7 mouse cellular contexts compared by ENCODE assay signal in genomic region chr11:115708209-115708876, GRCm38 (mm10). TPM values are rescaled to one million over a fixed set of nuclear protein-coding genes. Genes with fewer than 3 reads are reported as not detected.
A peak's percentile ranks its signal among the peaks of the same experiment; 100 is the strongest.
DNase-seq lines count a peak whose midpoint lies in the region; ATAC-seq lines count a peak whose summit lies in the region.

Gene Grb2 (minus strand): TSS chr11:115708597.

- ATAC-seq in embryonic facial prominence, embryonic 12.5 days (ENCODE audit: insufficient number of reproducible peaks, insufficient read depth, low FRiP score, low TSS enrichment): peak; percentile 94
- peak; percentile 94 for ATAC-seq in limb, embryonic 11.5 days (ENCODE audit: insufficient number of reproducible peaks, low FRiP score, low TSS enrichment, low read depth)
- ATAC-seq in midbrain, embryonic 14.5 days (ENCODE audit: low FRiP score, low TSS enrichment): peak; percentile 95

- peak within 1 kb of the TSS; percentile 100 for H3K4me3 ChIP-seq in embryonic facial prominence, embryonic 12.5 days
- peak within 1 kb of the TSS; percentile 97 for H3K4me3 ChIP-seq in limb, embryonic 11.5 days (ENCODE audit: low read depth, low read length)
- H3K4me3 ChIP-seq in midbrain, embryonic 14.5 days (replicated peaks; ENCODE audit: low read depth, low read length): peak within 1 kb of the TSS; percentile 99

- peaks cover 21% of the 10 kb centered on the region for H3K4me1 ChIP-seq in embryonic facial prominence, embryonic 12.5 days
- peaks cover 10% of the 10 kb centered on the region for H3K4me1 ChIP-seq in limb, embryonic 11.5 days (ENCODE audit: control insufficient read depth, insufficient read depth, low read length)
- peaks cover 18% of the 10 kb centered on the region for H3K4me1 ChIP-seq in midbrain, embryonic 14.5 days (ENCODE audit: control insufficient read depth, insufficient read depth, low read length)

- H3K4me2 ChIP-seq in embryonic facial prominence, embryonic 12.5 days (replicated peaks): peak within 1 kb of the TSS; percentile 89
- peak within 1 kb of the TSS; percentile 80 for H3K4me2 ChIP-seq in limb, embryonic 11.5 days (ENCODE audit: low read depth, severe bottlenecking)
- H3K4me2 ChIP-seq in midbrain, embryonic 14.5 days (ENCODE audit: low read length): peak within 1 kb of the TSS; percentile 84

- H3K27ac ChIP-seq in embryonic facial prominence, embryonic 12.5 days: peak within 1 kb of the TSS; percentile 93
- H3K27ac ChIP-seq in limb, embryonic 11.5 days (replicated peaks; ENCODE audit: low read depth, low read length): peak within 1 kb of the TSS; percentile 77
- H3K27ac ChIP-seq in midbrain, embryonic 14.5 days (replicated peaks; ENCODE audit: low read depth, low read length): peak within 1 kb of the TSS; percentile 95

- H3K9me3 ChIP-seq in embryonic facial prominence, embryonic 12.5 days: no peaks in the 10 kb centered on the region
- no peaks in the 10 kb centered on the region for H3K9me3 ChIP-seq in limb, embryonic 11.5 days (ENCODE audit: control insufficient read depth, low read length)
- no peaks in the 10 kb centered on the region for H3K9me3 ChIP-seq in midbrain, embryonic 14.5 days (ENCODE audit: control insufficient read depth, low read length)

- DNase-seq in adrenal gland, postnatal 25 days: peak; percentile 100
- DNase-seq in heart, adult 11 months: peak; percentile 100
- peak; percentile 96 for DNase-seq in kidney, adult 18-20 months
- peak; percentile 99 for DNase-seq in limb, embryonic 11.5 days (ENCODE audit: low spot score)
- DNase-seq in midbrain, embryonic 14.5 days: peak; percentile 99
- DNase-seq in spleen, adult 18-20 months: peak; percentile 98

- under 1% methylated on average over 67 of the region's 91 CpGs for WGBS in embryonic facial prominence, embryonic 12.5 days
- under 1% methylated on average over 29 of the region's 91 CpGs for WGBS in limb, embryonic 11.5 days
- WGBS in midbrain, embryonic 14.5 days: under 1% methylated on average over 58 of the region's 91 CpGs

- H3K36me3 ChIP-seq in embryonic facial prominence, embryonic 12.5 days: no peaks in the 10 kb centered on the region
- H3K36me3 ChIP-seq in limb, embryonic 11.5 days (ENCODE audit: control insufficient read depth, insufficient read depth, low read length): no peaks in the 10 kb centered on the region
- H3K36me3 ChIP-seq in midbrain, embryonic 14.5 days (ENCODE audit: control insufficient read depth, insufficient read depth, low read length): no peaks in the 10 kb centered on the region

- peak within 1 kb of the TSS; percentile 98 for H3K9ac ChIP-seq in embryonic facial prominence, embryonic 12.5 days
- H3K9ac ChIP-seq in limb, embryonic 11.5 days (ENCODE audit: low read length): peak within 1 kb of the TSS; percentile 95
- peak within 1 kb of the TSS; percentile 92 for H3K9ac ChIP-seq in midbrain, embryonic 14.5 days (replicated peaks; ENCODE audit: low read length)

- H3K27me3 ChIP-seq in embryonic facial prominence, embryonic 12.5 days: no peaks in the 10 kb centered on the region
- H3K27me3 ChIP-seq in limb, embryonic 11.5 days (ENCODE audit: control insufficient read depth, insufficient read depth, low read length): no peaks in the 10 kb centered on the region
- no peaks in the 10 kb centered on the region for H3K27me3 ChIP-seq in midbrain, embryonic 14.5 days (ENCODE audit: control insufficient read depth, insufficient read depth, low read length)

RNA-seq across cellular contexts. Expression of gene Grb2, which starts in this region (rescaled TPM):
- total RNA-seq in adrenal gland, postnatal 25 days (2021): 109 and 166 TPM in 2 replicates
- polyA plus RNA-seq in embryonic facial prominence, embryonic 12.5 days (2016; fragmentation: Nextera tagmentation; extraction: Ambion mirVana): 115 and 118 TPM in 2 replicates
- polyA plus RNA-seq in limb, embryonic 11.5 days (2014; fragmentation: Nextera tagmentation; extraction: Ambion mirVana): 52.5 and 58.3 TPM in 2 replicates
- 113 and 135 TPM in 2 replicates for polyA plus RNA-seq in midbrain, embryonic 14.5 days (2014; fragmentation: Nextera tagmentation; extraction: Ambion mirVana)

Comparison
In these comparisons a context has a peak if more than half of its experiments do, and no peak if none do; other contexts are left out.
1. Peak in every context shown above with its lines: DNase-seq, ATAC-seq, H3K4me3 ChIP-seq and H3K27ac ChIP-seq.